Mouse (Mus musculus): ENCODE data around the gene Htr1f. TPM values are rescaled to one million over a fixed set of nuclear protein-coding genes. Genes with fewer than 3 reads are reported as not detected.

Htr1f gene
- polyA plus RNA-seq, 1 experiment from 2014 or later: not detected

Small RNA genes within 50 kb of the gene (microRNA-seq; reads per million reads assigned to microRNA genes)
- gene Gm23374: not detected
